Mouse (Mus musculus) urinary bladder, postnatal 36 days (tissue): ENCODE measurements around the gene Cebpb.

ENCODE experiments used
- DNase-seq, 2 experiments: peaks; one replicate each; pipeline ENCODE4 v3.0.0; 2022; ENCODE audit warnings: low spot score in 2 of 2, mixed read lengths in 1 of 2

Cebpb gene

GRCm38 (mm10) chr2:167665972-167666713 lies 22.6 kb upstream of the Cebpb start:
- DNase-seq, result no peak

GRCm38 (mm10) chr2:167668426-167668825 lies 20.3 kb upstream of the Cebpb start:
- no peak for DNase-seq

GRCm38 (mm10) chr2:167669398-167669797 lies 19.3 kb upstream of the Cebpb start:
- no peak for DNase-seq

DNA sequence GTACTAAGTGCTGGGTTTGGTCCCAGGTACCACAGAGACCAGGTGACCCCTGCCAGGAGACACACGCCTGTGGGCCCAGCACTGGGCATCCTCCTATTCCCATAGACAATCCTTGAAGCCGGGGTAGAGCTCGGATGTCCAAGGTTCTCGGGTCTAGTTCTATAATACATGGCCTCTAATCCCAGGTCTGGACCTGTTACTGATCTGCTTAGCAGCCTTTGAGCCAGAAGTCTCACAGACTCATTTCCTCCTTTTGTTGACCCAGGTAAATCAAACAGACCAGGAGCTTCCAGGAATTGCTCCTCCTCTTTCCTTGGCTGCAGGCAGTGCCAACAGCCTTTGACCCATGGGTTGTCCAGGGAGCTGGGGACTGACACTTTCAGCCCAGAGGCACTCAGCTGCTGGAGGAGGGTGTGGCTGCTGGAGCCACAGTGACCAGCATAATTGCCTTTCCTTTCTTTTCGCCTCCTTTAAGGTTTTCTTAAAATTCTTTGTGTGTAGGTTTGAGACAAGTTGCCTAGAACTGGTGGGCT lies 17.5 kb upstream of the Cebpb start:
- DNase-seq, result no peak

GRCm38 (mm10) chr2:167672212-167672685 lies 16.5 kb upstream of the Cebpb start:
- DNase-seq, result no peak

GRCm38 (mm10) chr2:167675120-167675909 lies 13.4 kb upstream of the Cebpb start:
- DNase-seq, result no peak

GRCm38 (mm10) chr2:167678600-167678999 lies 10.1 kb upstream of the Cebpb start:
- no peak for DNase-seq

- DNase-seq, result peak; percentile 69 to 79
Observed at GRCm38 (mm10) chr2:167679902-167680430, 8.7 kb upstream of the Cebpb start.

GRCm38 (mm10) chr2:167680657-167681056 lies 8.1 kb upstream of the Cebpb start:
- no peak for DNase-seq

DNA sequence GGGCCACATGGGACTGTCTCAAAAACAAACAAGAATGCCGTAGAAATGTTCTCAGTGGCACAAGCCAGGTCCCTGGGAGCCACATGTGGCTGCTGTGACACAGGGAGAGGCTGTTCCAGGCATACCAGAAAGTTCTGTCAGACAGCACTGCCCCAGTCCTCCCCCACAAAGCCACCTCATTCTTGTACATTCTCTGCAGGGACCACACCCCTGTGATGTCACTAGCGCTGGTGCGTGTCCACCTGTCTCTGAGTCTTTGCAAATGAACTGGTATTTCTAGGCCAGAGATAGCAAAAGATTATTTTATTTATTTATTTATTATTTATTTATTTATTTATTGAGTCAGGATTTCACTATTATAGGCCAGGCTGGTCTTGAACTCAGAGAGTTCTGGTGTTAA lies 5.0 kb upstream of the Cebpb start:
- no peak for DNase-seq

GRCm38 (mm10) chr2:167685137-167685536 lies 3.6 kb upstream of the Cebpb start:
- peak; percentile 96 to 98 for DNase-seq

DNA sequence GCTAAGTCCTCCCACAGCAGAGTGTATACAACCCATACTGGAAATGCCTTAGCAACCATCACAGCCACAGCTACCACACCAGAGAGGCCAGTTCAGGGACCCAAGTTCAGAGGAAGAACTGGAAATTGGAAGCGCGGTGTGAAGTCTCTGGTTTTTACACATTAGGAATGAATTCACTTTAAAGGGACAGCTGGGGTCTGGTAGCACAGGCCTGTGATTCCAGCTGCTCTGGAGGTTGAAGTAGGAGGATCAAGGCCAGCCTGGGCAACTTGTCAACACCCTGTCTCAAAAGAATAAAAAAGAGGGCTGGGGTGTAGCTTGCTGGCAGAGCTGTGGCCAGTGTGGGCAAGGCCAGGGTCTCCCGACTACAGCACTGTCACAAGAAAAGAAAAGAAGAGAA lies 2.9 kb upstream of the Cebpb start:
- no peak for DNase-seq

GRCm38 (mm10) chr2:167686382-167687249 lies 2.1 kb upstream of the Cebpb start:
- DNase-seq, result no peak

GRCm38 (mm10) chr2:167687250-167687586 lies 1.5 kb upstream of the Cebpb start:
- DNase-seq, result no peak

- DNase-seq, result peak in 1 of 2 experiments; percentile 22
Observed at GRCm38 (mm10) chr2:167687651-167688101, 1.0 kb upstream of the Cebpb start.

- no peak for DNase-seq
Observed at GRCm38 (mm10) chr2:167688126-167688497, 603 bp upstream of the Cebpb start.

GRCm38 (mm10) chr2:167689501-167690218 lies 945 bp downstream of the Cebpb start, which contains the start of gene Tmem189:
Tmem189 (minus strand) TSS chr2:167689822.
- peak in 1 of 2 experiments; percentile 54 for DNase-seq

DNA sequence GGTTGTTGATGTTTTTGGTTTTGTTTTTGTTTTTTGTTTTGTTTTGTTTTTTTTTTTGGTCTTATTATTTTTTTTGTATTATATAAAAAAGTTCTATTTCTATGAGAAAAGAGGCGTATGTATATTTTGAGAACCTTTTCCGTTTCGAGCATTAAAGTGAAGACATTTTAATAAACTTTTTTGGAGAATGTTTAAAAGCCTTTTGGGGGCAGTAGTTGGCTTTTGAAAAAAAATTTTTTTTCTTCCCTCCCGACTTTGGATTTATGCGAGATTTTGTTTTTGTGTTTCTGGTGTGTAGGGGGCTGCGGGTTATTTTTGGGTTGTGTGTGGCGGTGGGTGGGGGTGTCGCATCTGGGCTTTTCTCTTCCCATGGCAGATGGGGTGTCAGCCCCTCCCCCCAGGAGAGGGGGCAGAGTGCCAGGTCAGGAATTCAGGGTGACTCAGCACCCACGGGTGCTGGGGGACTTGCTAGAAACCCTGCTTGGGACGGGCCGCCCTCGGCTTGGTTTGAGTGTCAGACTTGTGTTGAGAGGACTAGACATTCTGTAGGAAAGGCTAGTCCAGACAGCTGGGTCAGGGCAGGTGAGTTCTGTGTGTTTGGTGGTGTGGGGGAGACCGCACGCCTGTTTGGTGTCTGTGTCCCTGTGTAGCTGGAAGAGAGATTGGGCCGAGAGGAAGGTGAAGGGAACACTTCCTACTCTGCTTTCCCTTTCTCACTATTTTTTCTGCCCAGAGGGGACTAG lies 1.7 kb downstream of the Cebpb start:
- DNase-seq, result peak in 1 of 2 experiments; percentile 40

DNA sequence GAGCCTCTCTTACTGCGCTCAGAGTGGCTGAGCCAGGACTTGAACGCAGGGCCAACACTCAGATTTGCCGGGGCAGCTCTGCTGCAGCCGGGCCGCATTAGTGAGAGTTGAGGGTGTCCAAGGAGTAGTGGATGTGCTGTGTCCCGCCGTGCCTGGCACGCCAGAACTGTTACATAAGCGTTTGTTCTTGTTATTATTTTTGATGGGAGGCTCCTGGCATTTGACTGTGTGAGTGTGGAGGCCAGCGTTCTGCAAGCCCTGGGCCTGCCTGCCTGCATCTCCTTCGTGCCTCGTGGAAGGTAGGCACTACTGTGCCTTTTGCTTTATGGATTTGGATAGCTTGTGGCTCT lies 2.2 kb downstream of the Cebpb start:
- DNase-seq, result peak in 1 of 2 experiments; percentile 49

GRCm38 (mm10) chr2:167691410-167691809 lies 2.7 kb downstream of the Cebpb start:
- DNase-seq, result no peak
